Mouse (Mus musculus) megakaryocyte, embryonic 14.5 days (primary cell): ENCODE measurements around the gene Tbce.

Source experiments
- FLI1 ChIP-seq: IDR thresholded peaks from 2 replicates; pipeline ENCODE4 v1.6.1; 2012; ENCODE audit warnings: low read length, inconsistent platforms, mixed read lengths
- GATA1 ChIP-seq: IDR thresholded peaks from 3 replicates; pipeline ENCODE4 v1.6.1; 2012; ENCODE audit warnings: mixed read lengths, low read length, inconsistent platforms, borderline replicate concordance

GRCm38 (mm10) chr13:14033309-14034072, 5.9 kb downstream of the Tbce start:
- no peak for TF ChIP-seq GATA1
- no peak for TF ChIP-seq FLI1
